Mouse (Mus musculus): ENCODE results near the gene Gimap4.

DNA sequence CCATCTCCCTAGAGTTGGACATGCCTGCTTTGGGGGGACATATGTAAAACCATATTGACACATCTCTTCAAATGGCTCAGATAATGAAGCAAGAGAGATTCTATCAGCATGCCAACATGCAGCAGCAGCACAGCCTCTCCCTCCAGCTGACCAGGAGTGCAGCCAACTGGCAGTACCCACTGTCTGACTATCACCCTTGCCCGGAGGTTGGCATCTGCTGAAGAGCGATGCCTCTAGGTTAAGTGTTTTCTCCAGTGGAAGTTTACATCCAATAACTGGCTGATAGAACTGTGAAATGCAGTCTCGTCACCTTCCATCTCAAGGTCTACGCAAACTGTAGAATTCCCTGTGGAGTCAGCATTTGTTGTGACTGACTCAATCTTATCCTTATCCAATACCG is 53.3 kb downstream of the Gimap4 start:
- TF ChIP-seq POLR2A (IDR thresholded peaks at IDR 0.05; ENCODE audit: control insufficient read depth, low read depth, low read length) (no peak), CTCF (IDR thresholded peaks at IDR 0.05; ENCODE audit: control insufficient read depth, insufficient read depth, insufficient replicate concordance, low read depth, low read length) (no peak)

All from testis, adult 2 months (tissue).